Mouse (Mus musculus): ENCODE measurements at regions not wholly inside any gene's neighbourhood (a gene's known extent, or its start where the extent isn't known, plus 50 kb on each side); places are given as distances from the start of the nearest gene placed in this dataset.
"Not testable (repeated sequence)": the region's sequence is repeated elsewhere in the genome, so short reads cannot be mapped to it uniquely, and the experiment has no call there.

DNA sequence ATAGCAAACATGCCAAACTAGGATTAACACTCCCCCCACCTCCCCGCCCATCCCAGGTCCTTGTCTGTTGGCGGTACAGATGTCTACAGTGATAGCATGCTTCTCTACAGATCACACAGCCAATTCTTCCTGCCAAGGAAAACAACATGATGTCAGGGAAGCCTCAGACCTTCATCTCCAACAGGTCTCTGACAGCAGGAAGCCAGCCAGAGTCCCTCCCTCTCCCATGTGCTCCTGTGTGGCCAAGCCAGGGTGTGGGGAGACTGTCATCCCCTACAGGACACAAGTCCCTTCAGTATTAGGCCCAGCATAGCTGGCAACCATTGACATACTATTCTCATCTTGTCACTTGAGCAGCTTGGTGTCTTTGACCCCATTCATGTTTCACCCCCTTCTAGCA lies 568.8 kb upstream of the Arid1b start:
- DNase-seq: no peak

DNA sequence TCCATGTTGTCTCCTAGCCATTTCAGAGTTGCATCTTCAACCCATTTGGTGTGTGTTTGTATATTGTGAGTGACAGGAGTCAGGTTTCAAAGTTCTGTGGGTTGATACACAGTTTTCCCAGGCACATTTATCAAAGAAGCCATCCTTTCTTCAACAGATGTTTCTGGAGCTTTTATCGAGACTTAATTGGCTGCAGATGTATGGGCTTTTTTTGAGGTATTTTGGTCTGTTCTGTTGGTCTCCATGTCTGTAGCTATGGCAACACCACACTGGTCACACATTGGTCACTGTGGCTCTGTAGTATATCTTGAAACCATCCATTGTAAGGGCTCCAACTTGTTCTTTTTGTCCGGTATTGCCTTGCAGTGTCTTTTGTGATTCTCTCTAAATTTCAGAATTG lies 565.1 kb upstream of the Arid1b start:
- no peak for DNase-seq

DNA sequence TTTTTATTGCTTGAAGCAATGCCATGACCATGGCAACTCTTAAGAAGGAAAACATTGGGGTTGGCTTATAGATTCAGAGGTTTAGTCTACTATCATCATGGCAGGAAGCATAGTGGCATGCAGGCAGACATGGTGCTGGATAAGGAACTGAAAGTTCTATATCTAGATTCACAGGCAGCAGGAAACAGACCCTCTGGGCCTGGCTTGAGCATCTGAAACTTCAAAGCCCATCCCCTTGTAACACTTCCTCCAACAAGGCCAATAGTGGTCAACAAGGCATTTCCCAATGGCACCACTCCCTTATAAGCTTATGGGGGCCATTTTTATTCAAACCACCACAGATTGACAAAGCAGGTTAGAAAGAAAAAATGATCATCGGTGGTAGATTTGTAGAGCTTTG lies 548.5 kb upstream of the Arid1b start:
- DNase-seq: no peak

DNA sequence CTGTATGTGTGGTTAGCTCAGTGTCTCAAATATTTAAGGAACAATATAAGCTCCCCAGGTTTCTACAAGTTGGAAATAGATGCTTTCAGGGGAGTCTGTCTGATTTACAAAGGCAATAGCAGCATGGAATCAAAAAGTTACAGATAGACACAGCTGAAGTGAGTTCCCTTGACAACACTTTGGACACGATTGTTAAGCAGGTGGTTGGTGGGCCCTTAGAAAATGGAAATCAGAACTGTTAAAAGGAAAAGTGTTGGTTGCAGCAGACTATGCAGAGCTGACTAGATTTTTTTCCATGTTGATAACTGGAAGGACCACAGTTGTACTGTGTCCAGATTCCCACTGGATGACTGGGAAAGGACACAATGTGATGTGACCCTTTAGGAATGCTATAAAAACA lies 536.6 kb upstream of the Arid1b start:
- DNase-seq: no peak

DNA sequence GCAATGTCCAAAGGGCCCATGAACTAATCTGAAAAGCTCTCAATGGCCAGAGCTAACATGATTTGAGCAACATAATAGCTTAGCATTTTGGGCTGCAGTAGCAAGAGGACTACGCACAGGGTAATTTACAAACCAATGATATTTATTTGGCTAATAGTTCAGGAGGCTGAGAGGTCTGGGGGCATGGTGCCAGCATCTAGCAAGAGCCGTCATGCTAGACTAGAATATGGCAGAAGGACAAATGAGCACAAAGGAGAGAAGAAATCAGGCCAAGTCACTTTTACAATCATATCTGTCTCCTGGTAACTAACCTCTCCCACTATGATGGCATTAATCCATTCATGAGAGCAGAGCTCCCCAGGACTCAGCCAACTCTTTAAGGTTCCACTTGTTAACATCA lies 532.6 kb upstream of the Arid1b start:
- no peak for DNase-seq

DNA sequence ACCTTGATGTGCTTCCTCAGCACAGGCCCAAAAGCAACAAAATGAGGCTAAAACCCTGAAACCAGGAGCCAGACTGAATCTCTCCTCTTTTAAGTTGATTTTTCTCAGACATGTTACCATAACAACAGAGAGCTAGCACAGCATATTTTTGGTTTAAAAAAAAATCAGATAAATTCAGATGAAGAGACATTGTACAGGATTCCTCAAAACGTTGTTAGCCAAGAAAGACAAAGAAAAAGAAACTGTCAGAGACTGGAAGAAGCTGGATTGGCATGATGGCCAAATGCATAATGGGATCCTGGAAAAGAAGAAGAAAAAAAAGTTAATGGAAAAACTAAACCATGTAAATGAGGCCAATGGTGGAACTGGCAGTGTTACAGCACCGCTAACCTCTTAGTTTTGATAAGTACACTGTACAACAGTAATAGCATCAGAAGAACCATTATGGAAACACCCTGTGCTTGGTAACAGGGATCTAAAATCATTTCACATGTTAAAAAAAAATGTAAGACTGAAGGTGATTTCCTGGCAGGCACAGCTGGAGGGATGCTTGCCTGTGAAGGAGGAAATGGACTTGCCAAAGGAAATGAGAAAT lies 529.7 kb upstream of the Arid1b start:
- DNase-seq: no peak

DNA sequence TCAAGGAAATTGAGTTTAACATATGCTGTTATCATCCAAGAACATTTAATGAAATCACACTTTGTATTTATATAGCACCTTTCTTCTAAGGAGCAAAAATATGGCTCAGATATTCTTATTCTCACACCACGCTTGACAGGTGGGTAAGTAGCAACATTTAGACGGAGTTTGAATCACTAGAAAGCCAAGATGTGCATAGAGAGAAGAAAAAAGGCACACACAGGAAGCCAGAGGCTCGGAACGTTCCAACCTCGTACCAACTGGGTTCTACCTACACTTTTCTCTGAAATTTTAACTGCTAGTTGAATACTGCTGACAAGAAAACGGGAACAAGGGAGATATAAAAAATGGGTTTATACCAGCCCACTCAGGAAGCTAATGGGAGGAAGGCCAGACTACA lies 528.4 kb upstream of the Arid1b start:
- DNase-seq: no peak

DNA sequence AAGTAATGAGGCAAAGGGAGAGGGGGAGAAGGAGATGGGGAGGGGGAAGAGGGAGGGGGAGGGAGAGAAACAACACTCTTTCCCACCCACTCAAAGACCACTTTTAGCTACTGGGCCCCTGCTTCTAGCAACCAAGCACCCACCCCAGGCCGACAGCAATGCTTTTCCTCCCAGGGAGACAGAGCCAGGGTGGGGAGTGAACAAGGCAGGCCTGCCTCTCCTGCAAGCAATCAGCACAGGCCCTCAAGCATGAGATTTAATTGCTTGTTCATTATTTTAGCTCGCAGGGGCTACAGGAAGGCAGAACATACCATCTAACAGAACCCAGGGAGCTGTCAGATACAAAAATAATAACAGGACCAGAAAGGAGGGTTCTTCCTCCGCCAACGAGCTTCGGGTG lies 521.7 kb upstream of the Arid1b start:
- DNase-seq: no peak

DNA sequence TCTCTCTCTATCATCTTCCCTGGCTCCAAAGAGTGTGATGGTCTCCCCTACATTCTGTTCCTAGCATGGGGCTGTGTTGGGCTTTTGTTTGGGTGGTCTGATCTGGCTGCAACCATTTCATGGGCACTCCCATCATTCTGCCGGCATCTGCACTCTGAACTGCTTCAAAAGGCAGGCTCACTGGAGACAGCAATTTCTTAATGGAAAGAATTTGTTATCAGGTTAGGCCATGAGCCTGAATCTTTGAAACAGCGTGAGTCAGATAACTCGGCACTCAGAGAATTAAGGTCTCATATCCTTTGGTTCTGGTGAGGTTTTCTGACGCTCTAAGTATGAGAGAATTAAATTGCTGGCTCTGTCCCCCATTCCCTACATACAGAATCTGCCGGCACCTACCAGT lies 519.8 kb upstream of the Arid1b start:
- DNase-seq: no peak

DNA sequence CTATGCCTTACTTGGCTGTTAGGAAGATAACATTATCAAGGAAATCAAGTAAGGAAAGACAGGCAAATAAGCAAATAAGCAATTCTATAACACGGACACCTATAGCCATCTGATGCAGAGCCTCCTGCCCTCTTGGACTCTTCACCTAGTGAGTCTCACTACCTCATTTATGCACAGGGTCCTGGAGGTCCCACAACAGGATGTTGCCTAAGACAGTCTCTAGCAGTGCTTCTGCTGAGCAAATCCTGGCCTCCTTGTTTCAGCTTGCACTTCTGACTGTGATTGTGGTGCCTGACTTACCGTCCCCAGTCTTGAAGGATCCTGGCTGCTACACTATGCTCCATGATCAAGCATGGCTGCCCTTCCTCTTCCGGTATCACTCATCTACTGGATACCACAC lies 518.5 kb upstream of the Arid1b start:
- no peak for DNase-seq

DNA sequence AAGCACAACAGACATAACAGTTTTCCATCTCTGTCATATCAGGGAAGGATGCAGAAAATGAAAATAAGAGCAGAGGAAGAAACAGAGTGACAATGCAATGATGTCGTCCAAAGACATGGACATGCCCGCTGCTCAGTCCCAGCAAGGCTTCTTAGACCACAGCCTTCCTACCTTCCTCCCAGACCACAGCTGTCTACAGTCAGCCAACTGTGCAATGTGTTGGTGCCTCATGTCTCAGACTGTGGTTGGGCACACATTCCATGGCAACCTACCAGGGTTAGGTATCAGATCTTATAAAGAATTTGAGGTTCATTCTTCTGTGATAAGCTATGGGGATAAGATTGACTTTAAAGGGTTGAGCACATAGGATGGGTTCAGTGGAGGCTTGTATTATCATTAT lies 499.7 kb upstream of the Arid1b start:
- DNase-seq: no peak

DNA sequence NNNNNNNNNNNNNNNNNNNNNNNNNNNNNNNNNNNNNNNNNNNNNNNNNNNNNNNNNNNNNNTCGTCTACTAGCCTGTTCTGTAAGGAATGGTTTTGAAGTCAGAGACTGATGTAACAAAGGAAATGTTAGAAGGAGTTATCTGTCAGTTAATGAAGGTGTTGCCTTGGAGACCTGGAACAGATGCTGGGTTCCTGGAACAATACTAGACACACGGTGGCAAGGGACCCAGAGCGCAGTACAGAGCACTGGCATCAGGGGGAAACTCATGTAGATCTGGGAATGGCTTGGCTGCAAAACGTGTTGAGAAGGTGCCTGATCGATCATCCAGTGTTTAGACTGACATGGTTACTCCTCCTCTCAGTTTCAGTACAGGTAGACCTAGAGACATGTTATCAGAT lies 493.6 kb upstream of the Arid1b start:
- no peak for DNase-seq

DNA sequence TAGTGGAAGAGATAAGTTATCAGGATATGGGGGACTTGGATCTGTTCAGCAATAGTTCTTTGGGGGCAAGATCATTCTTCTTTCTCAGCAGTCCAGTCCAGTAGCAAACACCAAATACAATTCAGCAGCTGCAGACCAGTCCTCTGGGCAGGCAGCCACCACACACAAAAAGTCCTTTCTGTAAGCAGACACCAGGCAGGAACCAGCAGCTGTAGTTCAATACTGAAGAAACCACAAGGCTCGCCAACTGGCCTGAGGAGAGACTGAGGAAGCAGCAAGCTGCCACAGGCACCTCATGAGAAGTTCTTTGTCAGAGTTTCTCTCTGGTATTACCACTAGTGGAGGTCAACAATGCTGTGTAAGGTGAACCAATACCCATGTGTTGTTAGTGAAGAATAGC lies 493.1 kb upstream of the Arid1b start:
- DNase-seq: no peak

DNA sequence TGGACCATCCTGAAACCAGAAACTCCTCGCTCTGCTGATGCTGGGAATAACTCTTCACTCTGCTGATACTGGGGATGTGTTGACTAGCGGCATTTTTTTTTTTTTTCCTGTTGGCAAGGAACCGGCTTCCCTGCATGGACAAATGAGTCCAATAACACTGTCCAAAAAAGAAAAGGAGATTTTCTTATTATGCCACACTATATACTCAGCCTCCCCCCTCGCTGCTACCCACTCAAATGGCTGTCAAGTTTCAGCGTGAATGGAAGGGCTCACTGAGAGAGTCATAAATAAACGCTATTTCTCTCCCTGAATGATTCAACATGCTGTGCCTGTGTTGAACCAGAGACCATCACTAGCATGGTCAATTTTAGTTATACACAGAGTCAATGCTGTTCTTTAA lies 489.2 kb upstream of the Arid1b start:
- DNase-seq: no peak

DNA sequence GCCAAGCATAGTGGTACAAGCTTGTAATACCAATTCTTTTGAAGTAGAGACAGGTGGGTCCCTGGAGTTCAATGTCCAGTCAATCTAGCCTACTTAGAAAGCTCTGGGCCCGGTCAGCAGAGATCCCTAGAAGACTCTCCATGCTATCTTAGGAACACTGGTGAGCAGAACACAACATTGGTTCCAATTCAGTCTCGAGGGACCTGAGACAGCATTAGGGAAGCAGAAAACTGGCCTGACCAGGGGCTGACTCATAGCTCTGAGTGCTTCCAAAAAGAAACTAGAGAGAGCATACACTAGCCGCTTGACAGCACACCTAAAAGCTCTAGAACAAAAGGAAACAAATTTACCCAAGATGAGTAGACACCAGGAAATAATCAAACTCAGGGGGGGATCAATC lies 484.6 kb upstream of the Arid1b start:
- DNase-seq: no peak

DNA sequence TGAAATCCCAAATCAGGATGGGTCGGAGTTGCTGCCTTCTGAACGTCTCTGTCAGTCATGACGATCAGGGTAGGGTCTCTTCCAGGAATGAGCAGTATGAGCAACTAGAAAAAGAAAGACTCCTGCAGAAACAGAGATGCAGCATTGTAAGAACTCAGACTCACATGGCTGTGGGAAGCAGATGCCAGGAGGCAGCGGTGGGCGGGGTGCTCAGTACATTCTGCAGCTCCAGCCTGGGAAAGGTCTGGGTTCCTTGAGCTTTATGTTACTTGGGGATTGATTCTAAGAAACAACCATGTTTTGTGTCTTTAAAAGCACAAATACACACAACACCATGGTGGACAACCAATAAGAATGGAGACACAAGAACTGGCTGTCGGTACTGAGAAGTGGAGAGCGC lies 478.0 kb upstream of the Arid1b start:
- DNase-seq: no peak

DNA sequence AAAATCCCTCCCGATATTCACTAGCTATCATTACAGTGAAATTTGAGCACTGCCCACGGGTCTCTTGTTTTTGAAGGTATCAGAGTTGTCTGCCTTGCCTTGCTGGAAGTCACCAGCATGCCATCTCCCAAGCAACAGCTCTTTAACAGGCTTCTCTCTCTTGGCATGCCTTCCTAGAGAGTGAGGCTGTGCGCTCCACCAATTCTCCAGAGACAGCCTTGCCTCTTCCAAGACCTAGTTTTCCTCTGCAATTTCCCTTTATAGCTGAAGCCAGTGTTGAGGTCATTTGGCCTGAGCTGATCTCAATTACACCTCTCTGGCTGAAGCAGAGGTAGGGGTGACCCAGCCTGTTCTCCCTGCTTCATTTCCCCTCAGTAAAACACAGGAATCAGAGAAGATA lies 477.3 kb upstream of the Arid1b start:
- DNase-seq: peak; percentile 4

DNA sequence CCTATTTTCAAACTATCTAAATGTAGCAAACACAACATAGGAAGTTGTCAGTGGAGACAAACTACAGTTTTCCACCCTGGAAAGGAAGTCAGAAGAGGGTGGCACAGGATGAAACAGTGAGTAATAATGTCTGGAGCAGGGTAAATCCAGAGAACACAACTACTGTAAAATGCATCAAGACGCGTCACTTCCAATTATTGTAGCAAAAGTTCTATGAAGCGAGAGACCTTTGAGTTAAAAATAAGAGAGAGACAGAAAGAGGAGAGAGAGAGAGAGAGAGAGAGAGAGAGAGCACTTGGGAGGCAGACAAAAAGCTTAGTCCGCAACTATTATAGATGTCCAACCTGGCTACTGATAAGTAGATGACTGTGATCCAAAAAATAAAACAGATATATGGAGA lies 473.1 kb upstream of the Arid1b start:
- DNase-seq: no peak

DNA sequence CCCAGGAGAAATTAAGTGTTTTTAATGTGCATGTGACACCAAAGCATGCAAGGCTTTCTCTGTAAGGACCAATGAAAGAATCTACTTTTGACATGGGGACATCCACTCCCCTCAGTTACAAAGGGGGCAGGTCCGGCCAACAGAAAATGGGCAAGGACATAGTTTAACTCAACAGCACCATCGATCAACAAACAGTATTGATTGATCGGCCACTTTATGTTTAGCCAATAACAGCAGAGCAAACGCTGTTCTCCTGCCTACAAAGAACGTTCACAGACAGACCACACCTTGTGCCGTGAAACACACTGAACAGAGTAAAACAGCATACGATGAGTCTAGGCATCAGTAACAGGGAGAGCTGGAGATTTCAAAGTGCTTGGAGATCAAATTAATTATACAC lies 467.7 kb upstream of the Arid1b start:
- no peak for DNase-seq

DNA sequence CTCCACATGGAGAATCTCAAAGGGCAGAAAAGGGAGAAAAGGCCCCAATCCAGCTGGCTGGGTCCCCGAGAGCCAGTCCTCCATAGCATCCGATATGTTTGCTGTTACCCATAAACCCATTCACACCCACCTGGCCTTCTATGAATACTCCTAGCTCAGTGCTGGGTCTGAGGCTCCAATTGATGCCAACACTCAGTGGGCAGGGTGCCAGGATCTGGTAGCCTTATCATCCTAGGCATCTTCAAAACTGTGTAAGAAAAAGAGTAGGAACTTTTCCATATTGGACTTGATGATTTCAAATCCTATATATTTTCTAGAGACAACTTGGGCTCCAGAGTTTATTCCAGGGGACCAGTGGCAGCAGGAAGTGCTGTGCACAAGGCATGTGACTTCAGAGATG lies 462.0 kb upstream of the Arid1b start:
- no peak for DNase-seq

DNA sequence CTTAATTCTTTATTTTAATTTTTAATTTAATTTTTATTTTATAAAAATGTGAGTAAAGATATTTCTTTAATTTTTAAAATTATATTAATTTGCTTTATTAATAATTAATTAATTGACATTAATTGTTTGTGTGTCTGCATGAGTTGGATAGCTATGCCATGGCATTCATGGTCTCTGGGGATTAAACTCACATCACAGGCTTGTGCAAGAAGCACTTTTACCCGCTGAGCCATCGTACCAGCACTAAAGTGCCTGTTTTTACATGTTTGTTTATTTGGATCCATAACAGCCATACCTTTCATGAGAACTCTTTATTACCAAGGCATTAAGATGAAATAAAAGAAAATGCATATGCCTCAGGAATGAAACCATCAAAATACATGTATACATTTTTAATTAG lies 453.7 kb upstream of the Arid1b start:
- DNase-seq: no peak

DNA sequence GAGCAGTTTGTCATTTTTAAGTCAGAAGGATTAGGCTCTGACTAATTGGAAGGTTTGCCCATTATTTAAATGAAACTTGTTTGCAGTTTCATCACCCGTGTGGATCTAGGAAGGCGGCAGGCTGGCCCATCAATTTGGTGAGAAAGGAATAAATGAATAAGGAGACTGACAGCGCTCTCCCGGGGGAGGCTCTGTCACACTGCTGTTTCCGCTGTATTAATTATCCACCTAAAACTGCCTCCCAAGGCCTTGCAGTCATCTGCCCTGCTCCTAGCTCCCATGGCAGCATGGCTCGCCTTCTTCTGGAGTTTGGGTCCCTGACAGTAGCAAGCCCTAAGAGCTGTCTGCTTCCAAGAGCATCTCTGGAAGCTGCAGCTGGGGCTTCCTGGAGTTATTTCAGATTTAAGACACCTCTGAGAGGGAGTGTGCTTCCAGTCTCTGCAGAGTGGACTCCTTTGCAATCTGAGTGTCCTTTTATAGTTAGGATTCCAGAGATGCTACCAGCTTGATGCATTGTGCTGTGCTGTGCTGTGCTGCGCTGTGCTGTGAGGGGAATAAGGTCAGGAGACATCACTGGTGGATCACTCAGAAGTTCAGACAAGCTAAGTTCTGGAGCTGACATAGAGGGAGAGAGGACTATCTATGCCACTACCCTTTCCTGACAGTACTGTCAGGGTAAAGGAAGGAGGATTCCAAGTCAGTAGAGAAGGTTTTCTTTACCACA lies 452.9 kb upstream of the Arid1b start:
- no peak for DNase-seq

DNA sequence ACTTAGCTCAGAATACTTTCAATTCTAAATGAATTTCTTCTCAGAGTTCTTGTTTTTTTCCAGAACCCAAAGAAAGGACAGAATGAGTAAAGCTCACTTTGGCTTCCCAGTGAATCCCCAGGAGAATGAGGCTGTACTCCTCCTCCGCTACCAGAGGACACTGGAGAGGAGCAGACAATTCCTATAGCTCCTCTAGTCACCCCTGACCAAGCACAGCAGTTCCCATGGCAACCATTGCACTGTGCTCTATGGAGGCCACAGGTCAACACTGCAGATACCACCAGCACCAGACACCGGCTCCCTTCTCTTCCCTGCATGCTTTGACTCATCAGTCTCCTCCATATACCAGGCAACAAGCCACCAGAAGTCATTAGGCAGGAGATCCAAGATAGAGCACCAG lies 447.6 kb upstream of the Arid1b start:
- DNase-seq: no peak

DNA sequence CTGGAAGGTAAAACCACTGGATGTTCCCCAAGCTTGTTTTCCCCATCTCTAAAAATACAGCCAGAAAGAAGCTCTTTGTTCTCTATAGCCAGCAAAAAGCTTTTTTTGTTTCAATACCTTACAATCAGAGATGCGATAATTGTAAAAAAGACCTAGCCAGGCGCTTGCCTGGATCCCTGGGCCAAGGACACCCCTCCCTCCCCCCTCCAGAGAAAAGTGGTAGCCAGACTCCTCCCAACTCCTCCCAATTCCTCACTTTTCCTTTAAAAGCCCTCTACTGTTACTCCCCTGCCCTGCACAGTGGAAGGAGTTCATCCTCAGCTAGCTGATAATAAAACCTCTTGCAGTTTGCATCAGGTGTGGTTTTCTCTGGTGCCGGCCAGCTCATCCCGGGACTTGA lies 441.1 kb upstream of the Arid1b start:
- not testable (repeated sequence) for DNase-seq

DNA sequence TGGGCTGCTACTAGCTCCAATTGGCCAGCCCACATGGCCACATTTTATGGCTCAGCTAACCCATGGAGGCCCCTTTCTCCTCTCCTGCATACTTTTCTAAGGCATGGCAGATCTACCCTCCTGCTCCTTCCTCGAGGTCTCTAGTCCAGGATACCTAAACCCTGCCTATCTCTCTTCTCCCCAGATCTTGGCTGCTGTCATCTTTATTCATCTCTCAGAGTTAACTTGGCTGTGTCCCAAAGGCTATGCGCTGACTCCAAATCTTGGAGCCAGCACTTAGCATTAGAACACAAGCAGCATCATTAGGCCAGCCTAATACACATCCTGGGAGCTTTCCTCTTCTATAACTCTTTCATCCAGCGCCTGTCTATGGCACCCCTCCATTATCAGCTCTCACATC lies 430.5 kb upstream of the Arid1b start:
- DNase-seq: no peak
